In the genomic region with DNA sequence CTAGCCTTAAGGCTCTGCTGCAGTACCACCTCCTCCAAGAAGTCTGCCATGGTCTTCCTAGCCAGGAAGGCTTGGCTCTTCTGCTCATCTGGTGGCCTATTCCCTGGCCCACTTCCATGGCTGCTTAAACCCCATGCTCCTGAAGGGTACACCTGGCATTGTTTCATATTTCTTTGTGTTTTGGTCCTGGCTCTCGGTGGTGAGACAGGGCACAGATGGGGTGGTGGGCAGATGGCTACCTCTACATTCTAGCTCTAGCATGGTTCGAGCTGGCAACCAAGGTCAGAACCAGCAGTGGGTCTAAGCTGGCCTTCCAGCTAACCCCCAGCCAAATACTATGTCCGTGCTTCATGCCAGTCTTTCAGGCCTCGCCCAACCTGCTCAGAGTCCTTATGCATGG, we compare ENCODE assay signal across 12 mouse cellular contexts. TPM values are rescaled to one million over a fixed set of nuclear protein-coding genes. Genes with fewer than 3 reads are reported as not detected.
DNase-seq lines count a peak whose midpoint lies in the region; ATAC-seq and TF ChIP-seq lines count a peak whose summit lies in the region.
"Had no signal": no experiment of that assay in that cellular context is flagged by ENCODE, and none has a peak within 500 bp of the region (broad histone marks: within the 10 kb centered on the region; RNA-seq: fewer than 3 reads in every experiment).

No protein-coding gene starts in this region.

- peaks cover 27% of the 10 kb centered on the region for H3K79me3 ChIP-seq in C2C12 (ENCODE audit: low read depth)

- TF ChIP-seq CTCF in C2C12 (IDR thresholded peaks at IDR 0.05; ENCODE audit: control insufficient read depth, insufficient read depth, insufficient read length) = no peak

- no peaks in the 10 kb centered on the region for H3K9me3 ChIP-seq in hindbrain, embryonic 10.5 days
- no peaks in the 10 kb centered on the region for H3K9me3 ChIP-seq in hindbrain, embryonic 13.5 days
- no peaks in the 10 kb centered on the region for H3K9me3 ChIP-seq in embryonic facial prominence, embryonic 10.5 days
- no peaks in the 10 kb centered on the region for H3K9me3 ChIP-seq in intestine, embryonic 16.5 days (ENCODE audit: control insufficient read depth, low read length)
- H3K9me3 ChIP-seq: megakaryocyte, embryonic 14.5 days had no signal

- H3K4me2 ChIP-seq in hindbrain, embryonic 13.5 days = no peak overlapping the region
- H3K4me2 ChIP-seq in intestine, embryonic 16.5 days (ENCODE audit: low read depth, low read length) = peak overlapping the region; percentile 64

- no peak for ATAC-seq in hindbrain, embryonic 13.5 days (ENCODE audit: low FRiP score)
- no peak for ATAC-seq in intestine, embryonic 16.5 days

- peak overlapping the region; percentile 92 for H3K27ac ChIP-seq in hindbrain, embryonic 10.5 days
- H3K27ac ChIP-seq in hindbrain, embryonic 13.5 days = no peak overlapping the region
- H3K27ac ChIP-seq in embryonic facial prominence, embryonic 10.5 days (replicated peaks) = peak overlapping the region; percentile 90
- H3K27ac ChIP-seq in intestine, embryonic 16.5 days (ENCODE audit: low read length) = peak overlapping the region; percentile 93

- H3K36me3 ChIP-seq in hindbrain, embryonic 10.5 days = no peaks in the 10 kb centered on the region
- H3K36me3 ChIP-seq in hindbrain, embryonic 13.5 days = no peaks in the 10 kb centered on the region
- H3K36me3 ChIP-seq in C2C12 (ENCODE audit: control insufficient read depth, insufficient read depth) = no peaks in the 10 kb centered on the region
- H3K36me3 ChIP-seq in embryonic facial prominence, embryonic 10.5 days (replicated peaks) = no peaks in the 10 kb centered on the region
- no peaks in the 10 kb centered on the region for H3K36me3 ChIP-seq in intestine, embryonic 16.5 days (ENCODE audit: control insufficient read depth, insufficient read depth, low read length)

- DNase-seq in hindbrain, embryonic 10.5 days (ENCODE audit: low spot score) = no peak
- DNase-seq in embryonic facial prominence, embryonic 10.5 days (ENCODE audit: low spot score) = no peak
- DNase-seq in adrenal gland, postnatal 25 days = no peak
- no peak for DNase-seq in thymus, postnatal 0 days (ENCODE audit: low spot score)
- DNase-seq: liver; right cerebral cortex, postnatal 14 days had no signal

- 88% methylated on average over 4 of the region's 4 CpGs for WGBS in hindbrain, embryonic 10.5 days
- WGBS in hindbrain, embryonic 13.5 days = 91% methylated on average over 4 of the region's 4 CpGs
- 93% methylated on average over 4 of the region's 4 CpGs for WGBS in embryonic facial prominence, embryonic 10.5 days
- WGBS in intestine, embryonic 16.5 days = 87% methylated on average over 4 of the region's 4 CpGs

- H3K9ac ChIP-seq in hindbrain, embryonic 13.5 days = no peak overlapping the region
- peak overlapping the region; percentile 76 for H3K9ac ChIP-seq in intestine, embryonic 16.5 days (ENCODE audit: low read depth, low read length)

- H3K4me1 ChIP-seq in hindbrain, embryonic 10.5 days (replicated peaks) = peaks cover 74% of the 10 kb centered on the region
- H3K4me1 ChIP-seq in hindbrain, embryonic 13.5 days (replicated peaks) = peaks cover 25% of the 10 kb centered on the region
- H3K4me1 ChIP-seq in embryonic facial prominence, embryonic 10.5 days = peaks cover 67% of the 10 kb centered on the region
- peaks cover 13% of the 10 kb centered on the region for H3K4me1 ChIP-seq in intestine, embryonic 16.5 days (ENCODE audit: control insufficient read depth, insufficient read depth, low read length)

- H3K4me3 ChIP-seq in hindbrain, embryonic 10.5 days = no peak overlapping the region
- no peak overlapping the region for H3K4me3 ChIP-seq in hindbrain, embryonic 13.5 days
- H3K4me3 ChIP-seq in C2C12 (ENCODE audit: insufficient read depth, poor library complexity, severe bottlenecking) = peak overlapping the region; percentile 11
- H3K4me3 ChIP-seq in embryonic facial prominence, embryonic 10.5 days = no peak overlapping the region
- peak overlapping the region; percentile 46 for H3K4me3 ChIP-seq in intestine, embryonic 16.5 days (ENCODE audit: low read length)

- peak overlapping the region; percentile 5 for H3ac ChIP-seq in C2C12 (ENCODE audit: control insufficient read depth, insufficient read length, low read depth)

- H3K79me2 ChIP-seq in C2C12 (ENCODE audit: control insufficient read depth, insufficient read depth) = peaks cover 64% of the 10 kb centered on the region

- H3K27me3 ChIP-seq in hindbrain, embryonic 10.5 days (ENCODE audit: insufficient read depth, poor library complexity, severe bottlenecking) = no peaks in the 10 kb centered on the region
- 0 out of 2 replicates have a peak, but pooled peaks cover 3% of the 10 kb centered on the region for H3K27me3 ChIP-seq in hindbrain, embryonic 13.5 days
- H3K27me3 ChIP-seq in C2C12 (ENCODE audit: control insufficient read depth, insufficient read depth, insufficient read length) = no peaks in the 10 kb centered on the region
- H3K27me3 ChIP-seq in embryonic facial prominence, embryonic 10.5 days (replicated peaks; ENCODE audit: low read depth, poor library complexity, severe bottlenecking) = no peaks in the 10 kb centered on the region
- no peaks in the 10 kb centered on the region for H3K27me3 ChIP-seq in intestine, embryonic 16.5 days (replicated peaks; ENCODE audit: control insufficient read depth, insufficient read depth, low read length)

TF ChIP-seq in C2C12, 6 proteins besides CTCF, POLR2A, EP300 and RAD21:
- TF ChIP-seq MAX (IDR thresholded peaks at IDR 0.05) = no peak
- no peak for TF ChIP-seq MYOD1 (IDR thresholded peaks at IDR 0.05; ENCODE audit: control insufficient read depth, insufficient read length, low read depth)
- TF ChIP-seq FOSL1 (IDR thresholded peaks at IDR 0.05; ENCODE audit: insufficient read depth, low read length, poor library complexity, severe bottlenecking) = no peak
- no peak for TF ChIP-seq CEBPB (IDR thresholded peaks at IDR 0.05; ENCODE audit: low read depth)
- no peak for TF ChIP-seq USF1 (IDR thresholded peaks at IDR 0.05; ENCODE audit: low read depth)
- no peak for TF ChIP-seq MYOG (IDR thresholded peaks at IDR 0.05; ENCODE audit: control insufficient read depth, extremely low read depth, insufficient read length)

RNA-seq across cellular contexts. Expression of a gene that starts 12.3 kb away (rescaled TPM):
- polyA plus RNA-seq in hindbrain, embryonic 10.5 days (2016; fragmentation: Nextera tagmentation; extraction: Ambion mirVana) = 17.9 and 19.4 TPM in 2 replicates
- 5.1 and 6.8 TPM in 2 replicates for polyA plus RNA-seq in hindbrain, embryonic 13.5 days (2015; fragmentation: Nextera tagmentation; extraction: Ambion mirVana)
- 96.1 TPM for polyA plus RNA-seq in C2C12 (2012; fragmentation: generic; extraction: Trizol)
- 20.9 and 21.4 TPM in 2 replicates for polyA plus RNA-seq in embryonic facial prominence, embryonic 10.5 days (2016; fragmentation: Nextera tagmentation; extraction: Ambion mirVana)
- 125 and 134 TPM in 2 replicates for polyA plus RNA-seq in intestine, embryonic 16.5 days (2015; fragmentation: Nextera tagmentation; extraction: Ambion mirVana)
- total RNA-seq in adrenal gland, postnatal 25 days (2021) = 12.6 and 14.4 TPM in 2 replicates
- 655 and 664 TPM in 2 replicates for polyA plus RNA-seq in thymus, postnatal 0 days (2015; fragmentation: Nextera tagmentation; extraction: Ambion mirVana)

RNA-seq across cellular contexts. Expression of a gene that starts 25.7 kb away (rescaled TPM):
- polyA plus RNA-seq in hindbrain, embryonic 10.5 days (2016; fragmentation: Nextera tagmentation; extraction: Ambion mirVana) = 1.1 and 3.0 TPM in 2 replicates
- 1.1 and 2.5 TPM in 2 replicates for polyA plus RNA-seq in hindbrain, embryonic 13.5 days (2015; fragmentation: Nextera tagmentation; extraction: Ambion mirVana)
- polyA plus RNA-seq in C2C12 (2012; fragmentation: generic; extraction: Trizol) = 6.8 TPM
- 1.4 and 1.6 TPM in 2 replicates for polyA plus RNA-seq in embryonic facial prominence, embryonic 10.5 days (2016; fragmentation: Nextera tagmentation; extraction: Ambion mirVana)
- 2.1 and 3.2 TPM in 2 replicates for polyA plus RNA-seq in intestine, embryonic 16.5 days (2015; fragmentation: Nextera tagmentation; extraction: Ambion mirVana)
- not detected in 2 replicates for total RNA-seq in adrenal gland, postnatal 25 days (2021)
- polyA plus RNA-seq in thymus, postnatal 0 days (2015; fragmentation: Nextera tagmentation; extraction: Ambion mirVana) = 4.7 and 5.2 TPM in 2 replicates

RNA-seq across cellular contexts. Expression of a gene that starts 31.3 kb away (rescaled TPM):
- polyA plus RNA-seq in hindbrain, embryonic 10.5 days (2016; fragmentation: Nextera tagmentation; extraction: Ambion mirVana) = 1.2 and 1.3 TPM in 2 replicates
- polyA plus RNA-seq in hindbrain, embryonic 13.5 days (2015; fragmentation: Nextera tagmentation; extraction: Ambion mirVana) = 1.4 and 1.8 TPM in 2 replicates
- 7.5 TPM for polyA plus RNA-seq in C2C12 (2012; fragmentation: generic; extraction: Trizol)
- 1.7 and 2.5 TPM in 2 replicates for polyA plus RNA-seq in embryonic facial prominence, embryonic 10.5 days (2016; fragmentation: Nextera tagmentation; extraction: Ambion mirVana)
- 4.3 and 4.7 TPM in 2 replicates for polyA plus RNA-seq in intestine, embryonic 16.5 days (2015; fragmentation: Nextera tagmentation; extraction: Ambion mirVana)
- total RNA-seq in adrenal gland, postnatal 25 days (2021) = not detected in 2 replicates
- 14.1 and 14.3 TPM in 2 replicates for polyA plus RNA-seq in thymus, postnatal 0 days (2015; fragmentation: Nextera tagmentation; extraction: Ambion mirVana)

RNA-seq across cellular contexts. Expression of a gene that starts 38.3 kb away (rescaled TPM):
- not detected in 2 replicates for polyA plus RNA-seq in hindbrain, embryonic 10.5 days (2016; fragmentation: Nextera tagmentation; extraction: Ambion mirVana)
- polyA plus RNA-seq in hindbrain, embryonic 13.5 days (2015; fragmentation: Nextera tagmentation; extraction: Ambion mirVana) = not detected in 2 replicates
- 0.07 TPM for polyA plus RNA-seq in C2C12 (2012; fragmentation: generic; extraction: Trizol)
- polyA plus RNA-seq in embryonic facial prominence, embryonic 10.5 days (2016; fragmentation: Nextera tagmentation; extraction: Ambion mirVana) = not detected in 2 replicates
- 8.8 and 10.4 TPM in 2 replicates for polyA plus RNA-seq in intestine, embryonic 16.5 days (2015; fragmentation: Nextera tagmentation; extraction: Ambion mirVana)
- total RNA-seq in adrenal gland, postnatal 25 days (2021) = not detected in 2 replicates
- polyA plus RNA-seq in thymus, postnatal 0 days (2015; fragmentation: Nextera tagmentation; extraction: Ambion mirVana) = 0.34 and 0.75 TPM in 2 replicates
- total RNA-seq: heart, postnatal 14 days had no signal
- polyA plus RNA-seq: neural tube, embryonic 11.5 days had no signal

RNA-seq across cellular contexts. Expression of a gene that starts 59.5 kb away (rescaled TPM):
- polyA plus RNA-seq in hindbrain, embryonic 10.5 days (2016; fragmentation: Nextera tagmentation; extraction: Ambion mirVana) = 17.7 and 19.7 TPM in 2 replicates
- polyA plus RNA-seq in hindbrain, embryonic 13.5 days (2015; fragmentation: Nextera tagmentation; extraction: Ambion mirVana) = 16.9 and 19.5 TPM in 2 replicates
- 72.2 TPM for polyA plus RNA-seq in C2C12 (2012; fragmentation: generic; extraction: Trizol)
- 18.1 and 22.4 TPM in 2 replicates for polyA plus RNA-seq in embryonic facial prominence, embryonic 10.5 days (2016; fragmentation: Nextera tagmentation; extraction: Ambion mirVana)
- polyA plus RNA-seq in intestine, embryonic 16.5 days (2015; fragmentation: Nextera tagmentation; extraction: Ambion mirVana) = 50.3 and 58.1 TPM in 2 replicates
- 4.5 and 13.8 TPM in 2 replicates for total RNA-seq in adrenal gland, postnatal 25 days (2021)
- 20.1 and 20.7 TPM in 2 replicates for polyA plus RNA-seq in thymus, postnatal 0 days (2015; fragmentation: Nextera tagmentation; extraction: Ambion mirVana)

Comparison
In these comparisons a context has a peak if more than half of its experiments do, and no peak if none do; other contexts are left out.
1. H3K4me3 ChIP-seq: peak in C2C12 (single experiment) and intestine, embryonic 16.5 days (single experiment); none in hindbrain, embryonic 10.5 days (single experiment), hindbrain, embryonic 13.5 days (single experiment) and embryonic facial prominence, embryonic 10.5 days (single experiment).